Mouse (Mus musculus) liver, embryonic 11.5 days (tissue): Measurements from ENCODE around the gene Pck2. TPM values are rescaled to one million over a fixed set of nuclear protein-coding genes. Genes with fewer than 3 reads are reported as not detected.

Experiments
- ATAC-seq: fragments of 200-750 bp; cut with Nextera tagmentation; replicated peaks from 2 replicates; pipeline ENCODE4 v1.8.0; 2017; ENCODE audit warnings: moderate number of reproducible peaks, mild to moderate bottlenecking, moderate TSS enrichment, moderate library complexity; ENCODE audit not compliant: low FRiP score
- DNase-seq: peaks from one replicate; pipeline ENCODE4 v3.0.0-alpha.2; 2017; ENCODE audit warnings: low spot score
- H3K27ac ChIP-seq: fragments of 300-500 bp; sonication (generic); 2 replicates; pipeline ENCODE4 v1.5.1; 2014; ENCODE audit warnings: mild to moderate bottlenecking, low read depth, low read length, control low read depth
- H3K27me3 ChIP-seq: fragments of 300-500 bp; sonication (generic); replicated peaks from 2 replicates; pipeline ENCODE4 v1.6.1; 2014; ENCODE audit warnings: low read length, mixed read lengths; ENCODE audit not compliant: control insufficient read depth, insufficient read depth
- H3K36me3 ChIP-seq: fragments of 300-500 bp; sonication (generic); 2 replicates; pipeline ENCODE4 v1.6.1; 2014; ENCODE audit warnings: mild to moderate bottlenecking, low read length, moderate library complexity, mixed read lengths; ENCODE audit not compliant: control insufficient read depth, insufficient read depth
- H3K4me1 ChIP-seq: fragments of 300-500 bp; sonication (generic); replicated peaks from 2 replicates; pipeline ENCODE4 v1.6.1; 2014; ENCODE audit warnings: low read length, mixed read lengths; ENCODE audit not compliant: control insufficient read depth, insufficient read depth
- H3K4me2 ChIP-seq: fragments of 300-500 bp; sonication (generic); 2 replicates; pipeline ENCODE4 v1.6.1; 2014; ENCODE audit warnings: mild to moderate bottlenecking, control low read depth, moderate library complexity
- H3K4me3 ChIP-seq: fragments of 300-500 bp; sonication (generic); 2 replicates; pipeline ENCODE4 v1.5.1; 2014; ENCODE audit warnings: low read depth, low read length, control low read depth
- H3K9ac ChIP-seq: fragments of 300-500 bp; sonication (generic); 2 replicates; pipeline ENCODE4 v1.6.1; 2014; ENCODE audit warnings: low read depth, low read length, control low read depth
- H3K9me3 ChIP-seq: fragments of 300-500 bp; sonication (generic); 2 replicates; pipeline ENCODE4 v1.6.1; 2016; ENCODE audit warnings: low read length, inconsistent platforms, mixed read lengths; ENCODE audit not compliant: control insufficient read depth
- WGBS: fragments of 180-500 bp; shearing (Covaris S2); extraction: QIAGEN DNeasy Blood & Tissue Kit; methylation state at CpG from one replicate; pipeline ENCODE4 v1.1.7; 2014; 5-methylcytosine and 5-hydroxymethylcytosine counted together
- polyA plus RNA-seq: library from polyadenylated mRNA; unstranded; fragments of >200 nt; fragmentation: Nextera tagmentation; extraction: Ambion mirVana; gene quantifications from 2 replicates; pipeline ENCODE4 v1.2.1, GENCODE M21; 2014

Pck2 gene
- polyA plus RNA-seq, 1 experiment from 2014 or later = 49.8 TPM

GRCm38 (mm10) chr14:55591331-55591891 is 51.3 kb downstream of the Pck2 start, which contains the start of gene Rnf31:
Gene Rnf31, plus strand, starts transcription at chr14:55591708.
- no peaks in the 10 kb centered on the region for H3K9me3 ChIP-seq
- DNase-seq = peak; percentile 91
- H3K27ac ChIP-seq = peak within 1 kb of the TSS; percentile 78
- under 1% methylated on average over 33 of the region's 33 CpGs for WGBS
- H3K36me3 ChIP-seq = peaks cover 17% of the 10 kb centered on the region
- no peaks in the 10 kb centered on the region for H3K27me3 ChIP-seq
- H3K4me1 ChIP-seq = peaks cover 29% of the 10 kb centered on the region
- peak within 1 kb of the TSS; percentile 97 for H3K4me2 ChIP-seq
- H3K4me3 ChIP-seq = peak within 1 kb of the TSS; percentile 99
- peak within 1 kb of the TSS; percentile 97 for H3K9ac ChIP-seq
- peak; percentile 90 for ATAC-seq

- H3K9me3 ChIP-seq = no peaks in the 10 kb centered on the region
- H3K27me3 ChIP-seq = no peaks in the 10 kb centered on the region
- peak overlapping the region; percentile 97 for H3K4me2 ChIP-seq
- peaks cover 25% of the 10 kb centered on the region for H3K36me3 ChIP-seq
- ATAC-seq (no peak), DNase-seq (no peak)
- peak overlapping the region; percentile 97 for H3K9ac ChIP-seq
- peak overlapping the region; percentile 99 for H3K4me3 ChIP-seq
- 3% methylated on average over 16 of the region's 16 CpGs for WGBS
- H3K4me1 ChIP-seq = peaks cover 23% of the 10 kb centered on the region
- H3K27ac ChIP-seq = peak overlapping the region; percentile 78
Measured at GRCm38 (mm10) chr14:55592226-55592625, 52.2 kb downstream of the Pck2 start.

- no peaks in the 10 kb centered on the region for H3K27me3 ChIP-seq
- DNase-seq = no peak
- WGBS = 88% methylated on average over 13 of the region's 13 CpGs
- H3K9me3 ChIP-seq = no peaks in the 10 kb centered on the region
- H3K4me2 ChIP-seq = no peak overlapping the region
- no peak for ATAC-seq
- no peak overlapping the region for H3K4me3 ChIP-seq
- no peak overlapping the region for H3K9ac ChIP-seq
- H3K36me3 ChIP-seq = peaks cover 39% of the 10 kb centered on the region
- H3K27ac ChIP-seq = no peak overlapping the region
- peaks cover 16% of the 10 kb centered on the region for H3K4me1 ChIP-seq
Measured at GRCm38 (mm10) chr14:55596036-55596690, 56.1 kb downstream of the Pck2 start.

GRCm38 (mm10) chr14:55598521-55599390 is 58.7 kb downstream of the Pck2 start:
- Histone ChIP-seq H3K27ac (no peak overlapping the region), H3K36me3 (peaks cover 52% of the 10 kb centered on the region), H3K4me2 (no peak overlapping the region), H3K27me3 (no peaks in the 10 kb centered on the region), H3K4me3 (no peak overlapping the region), H3K4me1 (peaks cover 6% of the 10 kb centered on the region), H3K9ac (no peak overlapping the region), H3K9me3 (no peaks in the 10 kb centered on the region)
- no peak for DNase-seq
- no peak for ATAC-seq
- WGBS = 92% methylated on average over 21 of the region's 21 CpGs

Other genes starting within 250 kb of the Pck2 start
- 58.7 and 59.4 TPM in 2 replicates for gene Dhrs4, start 61.5 kb upstream of the Pck2 start, polyA plus RNA-seq
- gene Carmil3, start 49.6 kb upstream of the Pck2 start, polyA plus RNA-seq = 2.7 and 3.0 TPM in 2 replicates
- gene Cpne6, start 29.8 kb upstream of the Pck2 start, polyA plus RNA-seq = 0.16 and 0.49 TPM in 2 replicates
- gene Nrl, start 15.3 kb upstream of the Pck2 start, polyA plus RNA-seq = not detected in 2 replicates
- 72.1 and 73.6 TPM in 2 replicates for gene Dcaf11, start 19.7 kb downstream of the Pck2 start, polyA plus RNA-seq
- 2.3 and 3.3 TPM in 2 replicates for gene A730061H03Rik, start 20.1 kb downstream of the Pck2 start, polyA plus RNA-seq
- 2.2 and 2.6 TPM in 2 replicates for gene Fitm1, start 35.4 kb downstream of the Pck2 start, polyA plus RNA-seq
- gene Psme1, start 37.9 kb downstream of the Pck2 start, polyA plus RNA-seq = 172 and 177 TPM in 2 replicates
- 44.5 and 46.2 TPM in 2 replicates for gene Emc9, start 45.0 kb downstream of the Pck2 start, polyA plus RNA-seq
- gene Psme2, start 50.8 kb downstream of the Pck2 start, polyA plus RNA-seq = 256 and 277 TPM in 2 replicates
- 21.2 and 23.1 TPM in 2 replicates for gene Rnf31, start 51.4 kb downstream of the Pck2 start, polyA plus RNA-seq
- 11.6 and 13.0 TPM in 2 replicates for gene Irf9, start 63.3 kb downstream of the Pck2 start, polyA plus RNA-seq
- gene Rec8, start 77.8 kb downstream of the Pck2 start, polyA plus RNA-seq = 2.8 and 5.2 TPM in 2 replicates
- gene Ipo4, start 95.7 kb downstream of the Pck2 start, polyA plus RNA-seq = 90.1 and 92.1 TPM in 2 replicates
- gene Gm49378, start 97.6 kb downstream of the Pck2 start, polyA plus RNA-seq = 2.7 and 2.8 TPM in 2 replicates
- 79.8 and 83.8 TPM in 2 replicates for gene Tm9sf1, start 103.5 kb downstream of the Pck2 start, polyA plus RNA-seq
- 0.47 and 0.49 TPM in 2 replicates for gene Tssk4, start 109.9 kb downstream of the Pck2 start, polyA plus RNA-seq
- gene Mdp1, start 120.2 kb downstream of the Pck2 start, polyA plus RNA-seq = 40.2 and 43.8 TPM in 2 replicates
- gene Gmpr2, start 131.7 kb downstream of the Pck2 start, polyA plus RNA-seq = 54.9 and 58.0 TPM in 2 replicates
- gene Nedd8, start 131.9 kb downstream of the Pck2 start, polyA plus RNA-seq = 489 and 507 TPM in 2 replicates
- gene Tinf2, start 141.6 kb downstream of the Pck2 start, polyA plus RNA-seq = 42.3 and 44.9 TPM in 2 replicates
- 3.0 and 3.3 TPM in 2 replicates for gene Tgm1, start 173.7 kb downstream of the Pck2 start, polyA plus RNA-seq
- gene Rabggta, start 182.0 kb downstream of the Pck2 start, polyA plus RNA-seq = 22.8 and 24.0 TPM in 2 replicates
- gene Dhrs1, start 205.4 kb downstream of the Pck2 start, polyA plus RNA-seq = 48.8 and 53.9 TPM in 2 replicates
- gene Nop9, start 205.4 kb downstream of the Pck2 start, polyA plus RNA-seq = 70.6 and 76.1 TPM in 2 replicates
- gene Cideb, start 218.2 kb downstream of the Pck2 start, polyA plus RNA-seq = 8.9 and 9.1 TPM in 2 replicates
- gene Ltb4r2, start 221.2 kb downstream of the Pck2 start, polyA plus RNA-seq = 1.5 and 1.8 TPM in 2 replicates
- 1.6 and 1.9 TPM in 2 replicates for gene Ltb4r1, start 225.7 kb downstream of the Pck2 start, polyA plus RNA-seq
- gene Adcy4, start 243.8 kb downstream of the Pck2 start, polyA plus RNA-seq = 3.9 and 4.8 TPM in 2 replicates
- 51.6 and 52.1 TPM in 2 replicates for gene Ripk3, start 248.6 kb downstream of the Pck2 start, polyA plus RNA-seq